Mouse (Mus musculus): Measurements from ENCODE around the gene Gpc1.

Gpc1 gene

GRCm38 (mm10) chr1:92833987-92834706 is 2.7 kb downstream of the Gpc1 start:
- in situ Hi-C loops (cut with MboI; ENCODE audit: low sequenced_read_pairs) = no loop called here

- in situ Hi-C loops (cut with MboI; ENCODE audit: low sequenced_read_pairs) = no loop called here
Measured at GRCm38 (mm10) chr1:92837931-92838833, 6.7 kb downstream of the Gpc1 start.

GRCm38 (mm10) chr1:92839211-92839610 is 7.8 kb downstream of the Gpc1 start:
- in situ Hi-C loops (cut with MboI; ENCODE audit: low sequenced_read_pairs) = no loop called here

GRCm38 (mm10) chr1:92840231-92840890 is 8.9 kb downstream of the Gpc1 start:
- in situ Hi-C loops (cut with MboI; ENCODE audit: low sequenced_read_pairs) = no loop called here

- in situ Hi-C loops (cut with MboI; ENCODE audit: low sequenced_read_pairs) = no loop called here
Measured at GRCm38 (mm10) chr1:92841427-92841826, 10.0 kb downstream of the Gpc1 start.

- in situ Hi-C loops (cut with MboI; ENCODE audit: low sequenced_read_pairs) = no loop called here
Measured at GRCm38 (mm10) chr1:92845889-92846288, 14.4 kb downstream of the Gpc1 start.

GRCm38 (mm10) chr1:92847873-92848839 is 16.7 kb downstream of the Gpc1 start:
- in situ Hi-C loops (cut with MboI; ENCODE audit: low sequenced_read_pairs) = no loop called here

GRCm38 (mm10) chr1:92849491-92849890 is 18.0 kb downstream of the Gpc1 start:
- in situ Hi-C loops (cut with MboI; ENCODE audit: low sequenced_read_pairs) = no loop called here

- in situ Hi-C loops (cut with MboI; ENCODE audit: low sequenced_read_pairs) = no loop called here
Measured at GRCm38 (mm10) chr1:92849938-92850574, 18.6 kb downstream of the Gpc1 start.

- in situ Hi-C loops (cut with MboI; ENCODE audit: low sequenced_read_pairs) = no loop called here
Measured at GRCm38 (mm10) chr1:92852450-92852849, 21.0 kb downstream of the Gpc1 start.

GRCm38 (mm10) chr1:92861503-92861902 is 30.1 kb downstream of the Gpc1 start:
- in situ Hi-C loops (cut with MboI; ENCODE audit: low sequenced_read_pairs) = no loop called here

GRCm38 (mm10) chr1:92863268-92863667 is 31.8 kb downstream of the Gpc1 start:
- in situ Hi-C loops (cut with MboI; ENCODE audit: low sequenced_read_pairs) = no loop called here

- in situ Hi-C loops (cut with MboI; ENCODE audit: low sequenced_read_pairs) = no loop called here
Measured at GRCm38 (mm10) chr1:92866170-92866569, 34.7 kb downstream of the Gpc1 start.

GRCm38 (mm10) chr1:92869985-92870384 is 38.5 kb downstream of the Gpc1 start:
- in situ Hi-C loops (cut with MboI; ENCODE audit: low sequenced_read_pairs) = no loop called here

GRCm38 (mm10) chr1:92872666-92873065 is 41.2 kb downstream of the Gpc1 start:
- in situ Hi-C loops (cut with MboI; ENCODE audit: low sequenced_read_pairs) = no loop called here

GRCm38 (mm10) chr1:92874011-92874410 is 42.6 kb downstream of the Gpc1 start:
- in situ Hi-C loops (cut with MboI; ENCODE audit: low sequenced_read_pairs) = no loop called here

GRCm38 (mm10) chr1:92875360-92876111 is 44.1 kb downstream of the Gpc1 start:
- in situ Hi-C loops (cut with MboI; ENCODE audit: low sequenced_read_pairs) = no loop called here

- in situ Hi-C loops (cut with MboI; ENCODE audit: low sequenced_read_pairs) = no loop called here
Measured at GRCm38 (mm10) chr1:92877431-92877978, 46.1 kb downstream of the Gpc1 start.

All from CH12F3 (cell line).